Mouse (Mus musculus) CH12.LX (cell line): ENCODE data around the gene Pdap1.

Experiments
- CHD1 ChIP-seq: IDR thresholded peaks from 2 replicates; pipeline ENCODE4 v1.6.1; 2012; ENCODE audit warnings: low read depth, low read length, improper control_type of control experiment, inconsistent platforms
- CTCF ChIP-seq, 2 experiments: IDR thresholded peaks in 1 of 2; conservative IDR thresholded peaks in 1 of 2; 2 replicates each; pipeline ENCODE4 v1.5.1; 2011 to 2012; ENCODE audit warnings: low read depth in 2 of 2, low read length in 2 of 2, improper control_type of control experiment in 1 of 2, inconsistent platforms in 1 of 2, mild to moderate bottlenecking in 1 of 2, moderate library complexity in 1 of 2
- EP300 ChIP-seq: IDR thresholded peaks from 2 replicates; pipeline ENCODE4 v1.6.1; 2011; ENCODE audit warnings: low read length, improper control_type of control experiment
- POLR2A ChIP-seq: IDR thresholded peaks from 2 replicates; pipeline ENCODE4 v1.6.1; 2011; ENCODE audit warnings: low read depth, mild to moderate bottlenecking, improper control_type of control experiment, low read length
- TCF12 ChIP-seq: IDR thresholded peaks from 2 replicates; pipeline ENCODE4 v1.6.1; 2014; ENCODE audit warnings: low read depth, mild to moderate bottlenecking, inconsistent platforms, low read length, improper control_type of control experiment
- ZC3H11A ChIP-seq: IDR thresholded peaks from 2 replicates; pipeline ENCODE4 v1.6.1; 2012; ENCODE audit warnings: low read depth, mild to moderate bottlenecking, inconsistent platforms, low read length, improper control_type of control experiment

GRCm38 (mm10) chr5:145130191-145130590 lies 9.8 kb downstream of the Pdap1 start:
- TF ChIP-seq TCF12 (no peak), CTCF (conservative IDR thresholded peaks at IDR 0.05 in 1 of 2, IDR thresholded peaks at IDR 0.05 in 1 of 2; ENCODE audit: low read depth in 2 of 2, low read length in 2 of 2) (no peak), ZC3H11A (no peak), CHD1 (no peak), EP300 (no peak), POLR2A (no peak)
